Mouse (Mus musculus): ENCODE measurements around the gene Tspan2. TPM values are rescaled to one million over a fixed set of nuclear protein-coding genes. Genes with fewer than 3 reads are reported as not detected.

Tspan2 gene
- polyA plus RNA-seq, 1 experiment from 2014 or later: 9.1 TPM

- H3K4me3 ChIP-seq (replicated peaks; ENCODE audit: low read length): no peak overlapping the region
- H3K9ac ChIP-seq (replicated peaks; ENCODE audit: low read depth, low read length): no peak overlapping the region
- no peaks in the 10 kb centered on the region for H3K27me3 ChIP-seq (replicated peaks; ENCODE audit: control insufficient read depth, insufficient read depth, low read length)
- H3K4me1 ChIP-seq (replicated peaks; ENCODE audit: control insufficient read depth, insufficient read depth, low read length): peaks cover 10% of the 10 kb centered on the region
- WGBS: 87% methylated on average over 4 of the region's 4 CpGs
- no peaks in the 10 kb centered on the region for H3K36me3 ChIP-seq (ENCODE audit: control insufficient read depth, insufficient read depth)
- H3K4me2 ChIP-seq (ENCODE audit: low read length): no peak overlapping the region
- ATAC-seq: no peak
- H3K27ac ChIP-seq (ENCODE audit: low read length): no peak overlapping the region
- H3K9me3 ChIP-seq (ENCODE audit: control insufficient read depth, low read length): no peaks in the 10 kb centered on the region
Measured at GRCm38 (mm10) chr3:102732619-102733018, 1.7 kb upstream of the Tspan2 start.

DNA sequence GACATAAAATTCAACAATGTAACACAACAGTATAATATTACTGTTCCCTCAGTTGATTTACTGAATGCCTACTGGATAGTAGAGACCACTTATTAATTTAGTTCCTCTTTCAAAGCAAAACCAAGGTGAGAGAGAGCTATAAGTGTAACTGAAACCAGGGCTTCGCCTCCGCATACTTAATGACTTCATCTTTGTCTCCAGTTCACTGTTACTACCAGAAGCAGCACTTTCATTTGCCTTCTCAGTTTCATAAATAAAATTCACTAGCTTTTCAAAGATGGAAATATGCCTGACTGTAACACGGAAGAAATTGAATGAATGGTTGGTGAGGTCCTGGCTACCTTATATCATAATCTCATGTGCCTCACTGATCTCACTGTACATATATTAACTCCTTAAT is 1.3 kb upstream of the Tspan2 start:
- no peaks in the 10 kb centered on the region for H3K27me3 ChIP-seq (replicated peaks; ENCODE audit: control insufficient read depth, insufficient read depth, low read length)
- no peaks in the 10 kb centered on the region for H3K36me3 ChIP-seq (ENCODE audit: control insufficient read depth, insufficient read depth)
- no peak for ATAC-seq
- H3K4me3 ChIP-seq (replicated peaks; ENCODE audit: low read length): no peak overlapping the region
- WGBS: 94% methylated on average over 3 of the region's 3 CpGs
- no peak overlapping the region for H3K4me2 ChIP-seq (ENCODE audit: low read length)
- H3K9ac ChIP-seq (replicated peaks; ENCODE audit: low read depth, low read length): no peak overlapping the region
- no peaks in the 10 kb centered on the region for H3K9me3 ChIP-seq (ENCODE audit: control insufficient read depth, low read length)
- peaks cover 10% of the 10 kb centered on the region for H3K4me1 ChIP-seq (replicated peaks; ENCODE audit: control insufficient read depth, insufficient read depth, low read length)
- no peak overlapping the region for H3K27ac ChIP-seq (ENCODE audit: low read length)

GRCm38 (mm10) chr3:102733936-102734312 is 405 bp upstream of the Tspan2 start:
- Histone ChIP-seq H3K9me3 (ENCODE audit: control insufficient read depth, low read length) (no peaks in the 10 kb centered on the region), H3K36me3 (ENCODE audit: control insufficient read depth, insufficient read depth) (no peaks in the 10 kb centered on the region), H3K4me2 (ENCODE audit: low read length) (peak overlapping the region; percentile 72), H3K4me1 (replicated peaks; ENCODE audit: control insufficient read depth, insufficient read depth, low read length) (peaks cover 10% of the 10 kb centered on the region), H3K9ac (replicated peaks; ENCODE audit: low read depth, low read length) (peak overlapping the region; percentile 73), H3K27ac (ENCODE audit: low read length) (no peak overlapping the region), H3K27me3 (replicated peaks; ENCODE audit: control insufficient read depth, insufficient read depth, low read length) (no peaks in the 10 kb centered on the region), H3K4me3 (replicated peaks; ENCODE audit: low read length) (peak overlapping the region; percentile 76)
- WGBS: 22% methylated on average over 6 of the region's 6 CpGs
- ATAC-seq: no peak; the same call in 1 of the 2 replicates

DNA sequence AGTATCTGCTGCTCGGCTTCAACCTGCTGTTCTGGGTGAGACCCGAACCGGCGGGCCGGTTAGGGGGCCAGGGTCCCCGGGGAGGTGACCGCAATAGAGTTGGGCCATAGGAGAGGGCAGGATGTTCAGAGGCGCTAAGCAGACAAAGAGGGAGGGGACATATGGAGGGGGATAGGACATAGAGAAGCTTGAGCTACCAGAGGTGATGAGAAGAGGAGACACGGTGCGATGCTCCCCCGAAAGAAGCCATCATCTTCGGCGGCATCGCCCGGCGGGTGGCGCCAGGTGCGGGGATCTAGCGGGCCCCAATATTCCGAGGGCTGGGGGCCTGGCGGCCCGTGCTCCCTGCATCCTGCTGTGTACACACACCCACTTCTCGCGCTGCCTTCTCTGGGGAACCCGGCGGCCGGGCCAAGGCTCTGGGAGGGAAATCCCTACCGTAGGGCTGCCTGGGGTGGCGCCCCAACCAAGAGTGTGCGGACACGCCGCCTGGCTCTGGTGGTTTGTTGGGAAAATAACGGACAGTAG is 766 bp downstream of the Tspan2 start:
- Histone ChIP-seq H3K9ac (replicated peaks; ENCODE audit: low read depth, low read length) (peak overlapping the region; percentile 73), H3K4me2 (ENCODE audit: low read length) (peak overlapping the region; percentile 72), H3K9me3 (ENCODE audit: control insufficient read depth, low read length) (no peaks in the 10 kb centered on the region), H3K4me3 (replicated peaks; ENCODE audit: low read length) (peak overlapping the region; percentile 76), H3K4me1 (replicated peaks; ENCODE audit: control insufficient read depth, insufficient read depth, low read length) (peaks cover 10% of the 10 kb centered on the region), H3K27me3 (replicated peaks; ENCODE audit: control insufficient read depth, insufficient read depth, low read length) (no peaks in the 10 kb centered on the region), H3K27ac (ENCODE audit: low read length) (0 out of 2 replicates have a peak overlapping the region, but pooled peaks have one; percentile 16), H3K36me3 (ENCODE audit: control insufficient read depth, insufficient read depth) (no peaks in the 10 kb centered on the region)
- under 1% methylated on average over 33 of the region's 33 CpGs for WGBS
- ATAC-seq: peak; percentile 71

DNA sequence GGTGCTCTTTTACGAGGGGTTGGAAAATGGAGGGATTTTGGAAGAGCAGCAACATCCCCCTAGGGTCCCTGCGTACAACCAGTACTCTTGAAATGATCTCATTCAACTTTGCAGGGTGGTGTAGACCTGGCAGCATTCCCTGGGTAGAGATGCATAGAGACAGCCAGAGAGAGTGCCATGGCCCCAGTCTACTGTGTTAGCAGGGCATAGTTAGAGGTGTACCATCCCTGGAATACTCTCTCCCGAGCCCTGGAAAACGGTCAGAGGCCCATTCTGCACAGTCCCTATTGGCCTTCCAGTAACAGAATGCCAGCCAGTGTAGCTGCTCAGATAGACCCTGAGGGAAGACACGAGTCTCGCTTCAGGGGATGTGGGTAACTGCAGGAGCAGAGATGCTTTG is 1.3 kb downstream of the Tspan2 start:
- no peaks in the 10 kb centered on the region for H3K36me3 ChIP-seq (ENCODE audit: control insufficient read depth, insufficient read depth)
- H3K9me3 ChIP-seq (ENCODE audit: control insufficient read depth, low read length): no peaks in the 10 kb centered on the region
- H3K27ac ChIP-seq (ENCODE audit: low read length): no peak overlapping the region
- H3K27me3 ChIP-seq (replicated peaks; ENCODE audit: control insufficient read depth, insufficient read depth, low read length): no peaks in the 10 kb centered on the region
- peak overlapping the region; percentile 73 for H3K9ac ChIP-seq (replicated peaks; ENCODE audit: low read depth, low read length)
- H3K4me2 ChIP-seq (ENCODE audit: low read length): peak overlapping the region; percentile 72
- WGBS: 44% methylated on average over 6 of the region's 6 CpGs
- ATAC-seq: peak; percentile 23
- peaks cover 10% of the 10 kb centered on the region for H3K4me1 ChIP-seq (replicated peaks; ENCODE audit: control insufficient read depth, insufficient read depth, low read length)
- H3K4me3 ChIP-seq (replicated peaks; ENCODE audit: low read length): peak overlapping the region; percentile 76

DNA sequence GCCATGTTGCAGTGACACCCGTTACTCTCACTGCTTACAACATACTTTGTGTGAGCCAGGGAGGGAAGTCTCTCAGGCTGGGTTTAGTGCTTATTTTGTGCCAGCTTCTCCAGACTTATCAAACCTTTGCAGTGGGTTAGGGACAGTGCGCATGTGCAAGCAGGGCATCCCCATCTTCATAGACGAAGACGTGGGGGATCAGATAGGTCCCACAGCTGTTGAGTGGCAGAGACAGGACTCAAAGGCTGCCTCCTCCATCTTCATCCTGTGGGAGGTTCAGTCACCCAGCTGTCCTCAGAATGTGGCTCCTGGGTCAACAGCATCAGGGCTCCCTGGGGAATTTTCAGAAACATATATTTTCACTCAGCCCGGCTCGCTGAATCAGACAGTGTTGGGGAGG is 2.1 kb downstream of the Tspan2 start:
- Histone ChIP-seq H3K4me3 (replicated peaks; ENCODE audit: low read length) (no peak overlapping the region), H3K9me3 (ENCODE audit: control insufficient read depth, low read length) (no peaks in the 10 kb centered on the region), H3K27ac (ENCODE audit: low read length) (no peak overlapping the region), H3K4me1 (replicated peaks; ENCODE audit: control insufficient read depth, insufficient read depth, low read length) (peaks cover 10% of the 10 kb centered on the region), H3K36me3 (ENCODE audit: control insufficient read depth, insufficient read depth) (no peaks in the 10 kb centered on the region), H3K9ac (replicated peaks; ENCODE audit: low read depth, low read length) (no peak overlapping the region), H3K4me2 (ENCODE audit: low read length) (no peak overlapping the region), H3K27me3 (replicated peaks; ENCODE audit: control insufficient read depth, insufficient read depth, low read length) (no peaks in the 10 kb centered on the region)
- no peak for ATAC-seq
- WGBS: 90% methylated on average over 6 of the region's 6 CpGs

- no peak for ATAC-seq
- H3K4me1 ChIP-seq (replicated peaks; ENCODE audit: control insufficient read depth, insufficient read depth, low read length): peaks cover 10% of the 10 kb centered on the region
- no peak overlapping the region for H3K9ac ChIP-seq (replicated peaks; ENCODE audit: low read depth, low read length)
- no peak overlapping the region for H3K4me2 ChIP-seq (ENCODE audit: low read length)
- H3K27me3 ChIP-seq (replicated peaks; ENCODE audit: control insufficient read depth, insufficient read depth, low read length): no peaks in the 10 kb centered on the region
- H3K36me3 ChIP-seq (ENCODE audit: control insufficient read depth, insufficient read depth): no peaks in the 10 kb centered on the region
- no peak overlapping the region for H3K4me3 ChIP-seq (replicated peaks; ENCODE audit: low read length)
- 82% methylated on average over 6 of the region's 6 CpGs for WGBS
- H3K9me3 ChIP-seq (ENCODE audit: control insufficient read depth, low read length): no peaks in the 10 kb centered on the region
- no peak overlapping the region for H3K27ac ChIP-seq (ENCODE audit: low read length)
Measured at GRCm38 (mm10) chr3:102737106-102737505, 2.8 kb downstream of the Tspan2 start.

- Histone ChIP-seq H3K9me3 (ENCODE audit: control insufficient read depth, low read length) (no peaks in the 10 kb centered on the region), H3K27ac (ENCODE audit: low read length) (no peak overlapping the region), H3K4me2 (ENCODE audit: low read length) (no peak overlapping the region), H3K36me3 (ENCODE audit: control insufficient read depth, insufficient read depth) (no peaks in the 10 kb centered on the region), H3K4me1 (replicated peaks; ENCODE audit: control insufficient read depth, insufficient read depth, low read length) (peaks cover 14% of the 10 kb centered on the region), H3K9ac (replicated peaks; ENCODE audit: low read depth, low read length) (no peak overlapping the region), H3K4me3 (replicated peaks; ENCODE audit: low read length) (no peak overlapping the region), H3K27me3 (replicated peaks; ENCODE audit: control insufficient read depth, insufficient read depth, low read length) (no peaks in the 10 kb centered on the region)
- WGBS: 73% methylated on average over 10 of the region's 10 CpGs
- no peak for ATAC-seq
Measured at GRCm38 (mm10) chr3:102738161-102738901, 4.0 kb downstream of the Tspan2 start.

- WGBS: 72% methylated on average over 6 of the region's 6 CpGs
- ATAC-seq: no peak
- H3K27ac ChIP-seq (ENCODE audit: low read length): no peak overlapping the region
- no peaks in the 10 kb centered on the region for H3K36me3 ChIP-seq (ENCODE audit: control insufficient read depth, insufficient read depth)
- no peaks in the 10 kb centered on the region for H3K9me3 ChIP-seq (ENCODE audit: control insufficient read depth, low read length)
- H3K27me3 ChIP-seq (replicated peaks; ENCODE audit: control insufficient read depth, insufficient read depth, low read length): no peaks in the 10 kb centered on the region
- H3K9ac ChIP-seq (replicated peaks; ENCODE audit: low read depth, low read length): no peak overlapping the region
- peaks cover 19% of the 10 kb centered on the region for H3K4me1 ChIP-seq (replicated peaks; ENCODE audit: control insufficient read depth, insufficient read depth, low read length)
- H3K4me2 ChIP-seq (ENCODE audit: low read length): no peak overlapping the region
- no peak overlapping the region for H3K4me3 ChIP-seq (replicated peaks; ENCODE audit: low read length)
Measured at GRCm38 (mm10) chr3:102738926-102739325, 4.6 kb downstream of the Tspan2 start.
